Mouse (Mus musculus) splenic B cell, adult 2 months (primary cell): Measurements from ENCODE around the gene Slc22a20.
A peak's percentile ranks its signal among the peaks of the same experiment; 100 is the strongest.

Experiments
- DNase-seq: peaks from one replicate; pipeline ENCODE4 v3.0.0-alpha.2; 2011; ENCODE audit warnings: low read depth, low spot score
- H3K27me3 ChIP-seq: 2 replicates; pipeline ENCODE4 v1.6.1; 2012; ENCODE audit warnings: mild to moderate bottlenecking, low read length, moderate library complexity, mixed read lengths; ENCODE audit not compliant: control insufficient read depth, poor library complexity, insufficient read depth, severe bottlenecking
- H3K36me3 ChIP-seq: 2 replicates; pipeline ENCODE4 v1.6.1; 2012; ENCODE audit warnings: mild to moderate bottlenecking, low read length, moderate library complexity, mixed read lengths; ENCODE audit not compliant: control insufficient read depth, poor library complexity, insufficient read depth, severe bottlenecking

Slc22a20 gene

GRCm38 (mm10) chr19:5986043-5986442 is at the start of gene Slc22a20:
Gene Slc22a20 (minus strand): TSS chr19:5986143.
- no peak for DNase-seq
- no peaks in the 10 kb centered on the region for H3K36me3 ChIP-seq
- H3K27me3 ChIP-seq: no peaks in the 10 kb centered on the region

GRCm38 (mm10) chr19:6030520-6031280 is 44.8 kb upstream of the Slc22a20 start:
- Histone ChIP-seq H3K27me3 (no peaks in the 10 kb centered on the region; the same call in 1 of the 2 replicates), H3K36me3 (no peaks in the 10 kb centered on the region)
- no peak for DNase-seq

GRCm38 (mm10) chr19:6029426-6029825 is 43.5 kb upstream of the Slc22a20 start:
- H3K36me3 ChIP-seq: no peaks in the 10 kb centered on the region
- H3K27me3 ChIP-seq: no peaks in the 10 kb centered on the region; the same call in 1 of the 2 replicates
- no peak for DNase-seq

GRCm38 (mm10) chr19:6028991-6029390 is 43.0 kb upstream of the Slc22a20 start:
- Histone ChIP-seq H3K27me3 (no peaks in the 10 kb centered on the region; the same call in 1 of the 2 replicates), H3K36me3 (no peaks in the 10 kb centered on the region)
- no peak for DNase-seq

- Histone ChIP-seq H3K36me3 (no peaks in the 10 kb centered on the region), H3K27me3 (no peaks in the 10 kb centered on the region; the same call in 1 of the 2 replicates)
- no peak for DNase-seq
Measured at GRCm38 (mm10) chr19:6023930-6024329, 38.0 kb upstream of the Slc22a20 start.

- DNase-seq: no peak
- H3K36me3 ChIP-seq: no peaks in the 10 kb centered on the region
- no peaks in the 10 kb centered on the region; the same call in 1 of the 2 replicates for H3K27me3 ChIP-seq
Measured at GRCm38 (mm10) chr19:6023059-6023458, 37.1 kb upstream of the Slc22a20 start.

GRCm38 (mm10) chr19:6020276-6020675 is 34.3 kb upstream of the Slc22a20 start:
- Histone ChIP-seq H3K36me3 (no peaks in the 10 kb centered on the region), H3K27me3 (no peaks in the 10 kb centered on the region)
- DNase-seq: no peak

- peak; percentile 93 for DNase-seq
- Histone ChIP-seq H3K27me3 (no peaks in the 10 kb centered on the region), H3K36me3 (no peaks in the 10 kb centered on the region)
Measured at GRCm38 (mm10) chr19:6018142-6019089, 32.5 kb upstream of the Slc22a20 start.

- H3K36me3 ChIP-seq: no peaks in the 10 kb centered on the region
- H3K27me3 ChIP-seq: no peaks in the 10 kb centered on the region
- peak; percentile 42 for DNase-seq
Measured at GRCm38 (mm10) chr19:6016532-6016931, 30.6 kb upstream of the Slc22a20 start.

GRCm38 (mm10) chr19:6015511-6016315 is 29.8 kb upstream of the Slc22a20 start, which contains the start of gene Capn1:
Gene Capn1 (minus strand): TSS chr19:6015897.
- Histone ChIP-seq H3K36me3 (no peaks in the 10 kb centered on the region), H3K27me3 (no peaks in the 10 kb centered on the region)
- DNase-seq: peak; percentile 54

- DNase-seq: peak; percentile 53
Measured at GRCm38 (mm10) chr19:6014991-6015510, 29.1 kb upstream of the Slc22a20 start.

GRCm38 (mm10) chr19:6013691-6014090 is 27.7 kb upstream of the Slc22a20 start:
- Histone ChIP-seq H3K36me3 (peaks cover 6% of the 10 kb centered on the region; the same call in 1 of the 2 replicates), H3K27me3 (no peaks in the 10 kb centered on the region)
- no peak for DNase-seq

More at GRCm38 (mm10) chr19:6014991-6015510, 29.1 kb upstream of the Slc22a20 start:
- H3K36me3 ChIP-seq: no peaks in the 10 kb centered on the region
- no peaks in the 10 kb centered on the region for H3K27me3 ChIP-seq

- no peak for DNase-seq
- H3K36me3 ChIP-seq: peaks cover 7% of the 10 kb centered on the region; the same call in 1 of the 2 replicates
- no peaks in the 10 kb centered on the region for H3K27me3 ChIP-seq
Measured at GRCm38 (mm10) chr19:6009137-6009536, 23.2 kb upstream of the Slc22a20 start.

GRCm38 (mm10) chr19:6007013-6007412 is 21.1 kb upstream of the Slc22a20 start:
- DNase-seq: no peak
- Histone ChIP-seq H3K36me3 (peaks cover 7% of the 10 kb centered on the region; the same call in 1 of the 2 replicates), H3K27me3 (no peaks in the 10 kb centered on the region)
